Mouse (Mus musculus): ENCODE measurements around the gene Ly6g6c.

Gene Ly6g6c

DNA sequence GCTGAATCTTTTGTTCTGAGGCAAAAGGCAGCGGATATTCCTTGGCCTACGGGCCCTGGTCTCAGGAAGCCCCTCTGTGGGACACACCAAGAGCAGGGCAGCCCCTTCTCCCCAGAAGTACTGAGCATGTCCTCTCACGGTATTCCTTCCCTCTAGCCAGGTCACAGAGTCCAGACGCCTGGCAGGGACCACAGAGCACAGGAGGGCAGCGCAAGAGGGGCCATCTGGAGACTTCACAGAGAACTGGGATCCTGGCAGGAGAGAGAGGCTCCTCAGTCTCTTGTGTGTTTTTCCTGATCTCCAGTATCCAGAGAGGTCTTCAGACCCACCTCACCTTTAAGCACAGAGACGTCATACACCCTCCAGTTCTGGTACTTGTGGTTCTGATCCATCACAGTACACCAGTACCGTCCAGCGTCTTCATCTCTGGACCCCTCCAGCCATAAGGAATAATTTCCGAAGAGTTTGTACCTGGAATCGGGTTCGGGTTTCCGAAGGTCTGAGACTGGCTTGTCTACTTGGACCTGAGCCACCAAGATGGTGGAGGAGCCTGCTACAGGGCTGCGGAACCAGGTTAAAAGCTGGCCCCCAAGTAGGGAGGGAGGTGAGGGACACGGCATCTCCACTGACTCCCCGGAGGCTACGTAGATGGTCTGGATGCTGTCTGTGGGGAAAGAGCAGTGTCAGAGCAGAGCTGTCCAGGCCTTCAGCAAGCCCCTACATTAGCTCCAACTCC, 17.8 kb downstream of the Ly6g6c start:
- no peak for DNase-seq (ENCODE audit: low spot score in 2 of 2)

DNA sequence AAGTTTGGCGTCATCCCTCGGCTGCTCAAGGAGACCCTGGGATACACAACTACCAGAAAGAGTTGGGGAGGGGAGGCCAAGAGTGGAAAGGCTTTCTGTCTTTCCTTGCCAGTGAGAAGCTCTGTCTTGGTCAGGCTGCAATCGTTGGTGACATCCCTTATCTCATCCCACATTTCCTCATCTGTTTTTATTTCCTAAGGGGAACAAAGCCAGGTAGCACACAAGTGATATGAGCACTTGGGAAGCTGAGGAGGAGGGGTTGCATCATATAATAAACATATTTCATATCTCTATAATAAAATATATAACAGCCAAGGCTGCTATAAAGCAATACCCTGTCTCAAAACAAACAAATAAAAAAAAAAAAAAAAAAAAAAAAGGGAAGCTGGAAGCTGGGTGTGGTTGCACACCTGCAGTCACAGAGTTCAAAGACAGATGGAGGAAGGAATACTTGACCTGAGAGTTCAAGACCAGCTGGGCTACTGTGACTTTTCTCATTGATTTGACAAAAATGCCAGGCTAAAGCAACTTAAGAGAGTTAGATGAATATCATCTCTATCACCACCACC, 18.8 kb downstream of the Ly6g6c start:
- no peak for DNase-seq (ENCODE audit: low spot score in 2 of 2)

DNA sequence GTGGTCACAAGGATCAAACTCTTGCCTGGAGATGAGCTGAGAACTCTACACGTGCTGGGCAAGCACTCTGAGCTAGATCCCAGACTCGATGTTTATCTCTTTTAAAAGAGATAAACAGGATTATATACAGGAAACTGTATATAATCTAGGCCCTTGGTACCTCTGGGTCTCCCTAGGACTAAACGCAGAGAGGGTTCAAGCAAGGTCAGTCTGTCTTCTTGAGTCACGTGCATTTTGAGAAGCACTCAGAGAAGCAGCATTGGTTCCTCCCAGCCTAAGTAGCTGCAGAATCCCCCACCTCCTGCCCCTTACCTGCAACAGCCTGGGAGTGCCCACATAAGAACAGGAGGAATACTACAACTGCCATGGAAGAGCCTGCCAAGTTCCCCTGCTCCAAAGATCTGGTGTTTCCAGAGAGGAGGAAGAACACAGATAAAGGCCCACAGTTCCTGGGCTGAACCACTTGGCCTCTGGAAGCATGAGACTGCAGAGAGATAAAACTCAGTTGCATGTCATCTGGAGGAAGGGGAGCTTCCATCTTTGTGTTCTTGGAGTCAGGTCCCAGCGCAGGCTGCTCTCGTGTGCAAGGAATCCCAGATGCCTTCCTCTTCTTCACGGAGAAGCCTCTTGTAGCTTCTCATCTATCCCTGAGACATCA, 20.1 kb downstream of the Ly6g6c start, which contains the start of gene Ly6g6f:
TSS of gene Ly6g6f (minus strand) at position 403 of the 658 bp plus-strand sequence.
- DNase-seq (ENCODE audit: low spot score in 2 of 2) = no peak

DNA sequence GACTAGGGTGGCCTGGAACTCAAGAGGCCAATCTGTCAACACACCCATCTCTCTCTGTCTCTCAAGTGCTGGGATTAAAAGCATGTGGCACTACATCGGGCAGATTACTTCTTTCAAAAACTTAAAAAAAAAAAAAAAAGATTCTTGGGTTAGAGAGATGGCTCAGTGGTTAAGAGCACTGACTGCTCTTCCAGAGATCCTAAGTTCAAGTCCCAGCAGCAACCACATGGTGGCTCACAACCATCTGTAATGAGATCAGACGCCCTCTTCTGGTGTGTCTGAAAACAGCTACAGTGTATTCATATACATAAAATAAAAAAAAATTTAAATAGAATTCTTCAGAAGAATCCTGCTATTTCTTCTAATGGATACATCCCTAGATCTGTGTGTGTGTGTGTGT, 23.0 kb downstream of the Ly6g6c start:
- DNase-seq (ENCODE audit: low spot score in 2 of 2) = no peak

DNA sequence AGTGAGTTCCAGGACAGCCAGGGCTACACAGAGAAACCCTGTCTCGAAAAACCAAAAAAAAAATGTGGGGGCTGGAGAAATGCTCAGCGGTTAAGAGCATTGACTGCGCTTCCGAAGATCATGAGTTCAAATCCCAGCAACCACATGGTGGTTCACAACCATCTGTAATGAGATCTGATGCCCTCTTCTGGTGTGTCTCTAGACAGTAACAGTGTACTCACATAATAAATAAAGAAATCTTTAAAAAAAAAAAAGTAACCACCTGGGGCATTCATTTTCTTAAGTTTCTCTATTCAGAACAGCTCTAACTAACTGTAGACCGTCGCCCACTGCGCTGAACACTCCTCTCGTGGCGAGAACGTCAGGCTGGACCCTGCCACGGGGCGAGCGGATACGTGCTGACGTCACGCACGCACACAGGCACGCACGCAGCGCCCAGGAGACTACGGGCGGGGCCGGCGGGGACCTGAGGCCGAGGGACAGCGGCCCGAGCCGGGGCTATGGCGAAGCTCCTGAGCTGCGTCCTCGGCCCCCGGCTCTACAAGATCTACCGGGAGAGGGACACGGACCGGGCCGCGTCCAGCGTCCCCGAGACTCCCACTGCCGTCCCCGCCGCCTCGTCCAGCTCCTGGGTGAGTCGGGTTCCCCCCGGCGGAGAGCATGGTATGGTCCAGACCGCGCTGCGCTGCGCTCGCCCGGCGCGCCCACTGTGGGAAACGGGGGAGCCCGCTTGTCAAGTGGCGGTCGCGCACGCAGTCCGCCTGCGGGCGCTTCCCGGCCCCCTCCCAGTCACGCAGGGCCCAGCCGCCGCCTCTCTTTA, 23.8 kb downstream of the Ly6g6c start, which contains the start of gene Abhd16a:
TSS of gene Abhd16a (plus strand) at position 439 of the 820 bp plus-strand sequence.
- peak; percentile 95 to 98 for DNase-seq (ENCODE audit: low spot score in 2 of 2)

DNA sequence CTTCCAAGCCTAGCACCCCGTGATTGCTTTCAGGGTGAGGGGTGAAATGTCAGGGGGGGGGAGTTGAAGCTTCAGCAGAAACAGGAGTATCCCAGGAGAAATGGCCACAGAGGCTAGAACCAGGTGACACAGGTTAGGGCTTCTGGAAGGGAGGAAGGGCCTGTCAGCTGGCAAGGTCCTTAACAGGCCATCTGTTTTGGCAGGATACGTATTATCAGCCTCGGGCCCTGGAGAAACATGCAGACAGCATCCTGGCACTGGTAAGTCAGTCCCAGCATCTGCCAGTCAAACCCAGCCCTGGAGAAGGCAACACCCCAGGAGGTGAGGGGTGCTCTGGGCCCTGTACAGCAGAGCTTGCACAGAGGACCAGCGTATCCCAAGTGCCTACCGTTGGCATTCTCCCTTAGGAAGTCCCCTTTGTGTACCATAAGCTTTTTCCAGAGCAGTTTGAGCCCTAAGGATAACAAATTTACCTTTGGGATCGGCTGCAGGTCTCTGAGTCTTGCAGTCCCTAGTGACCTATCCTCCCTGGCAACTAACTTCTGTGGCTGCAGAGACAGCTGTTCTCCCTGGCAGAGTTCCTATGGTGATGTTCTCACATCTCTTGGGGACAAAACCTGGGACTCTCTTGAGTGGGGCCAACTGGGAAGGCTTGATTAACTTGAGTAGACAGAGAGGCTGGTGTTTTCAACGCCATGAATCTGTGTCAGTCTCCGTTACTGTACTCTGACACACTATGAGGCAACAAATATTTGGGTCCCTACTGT, 25.2 kb downstream of the Ly6g6c start:
- peak; percentile 56 to 72 for DNase-seq (ENCODE audit: low spot score in 2 of 2)

DNA sequence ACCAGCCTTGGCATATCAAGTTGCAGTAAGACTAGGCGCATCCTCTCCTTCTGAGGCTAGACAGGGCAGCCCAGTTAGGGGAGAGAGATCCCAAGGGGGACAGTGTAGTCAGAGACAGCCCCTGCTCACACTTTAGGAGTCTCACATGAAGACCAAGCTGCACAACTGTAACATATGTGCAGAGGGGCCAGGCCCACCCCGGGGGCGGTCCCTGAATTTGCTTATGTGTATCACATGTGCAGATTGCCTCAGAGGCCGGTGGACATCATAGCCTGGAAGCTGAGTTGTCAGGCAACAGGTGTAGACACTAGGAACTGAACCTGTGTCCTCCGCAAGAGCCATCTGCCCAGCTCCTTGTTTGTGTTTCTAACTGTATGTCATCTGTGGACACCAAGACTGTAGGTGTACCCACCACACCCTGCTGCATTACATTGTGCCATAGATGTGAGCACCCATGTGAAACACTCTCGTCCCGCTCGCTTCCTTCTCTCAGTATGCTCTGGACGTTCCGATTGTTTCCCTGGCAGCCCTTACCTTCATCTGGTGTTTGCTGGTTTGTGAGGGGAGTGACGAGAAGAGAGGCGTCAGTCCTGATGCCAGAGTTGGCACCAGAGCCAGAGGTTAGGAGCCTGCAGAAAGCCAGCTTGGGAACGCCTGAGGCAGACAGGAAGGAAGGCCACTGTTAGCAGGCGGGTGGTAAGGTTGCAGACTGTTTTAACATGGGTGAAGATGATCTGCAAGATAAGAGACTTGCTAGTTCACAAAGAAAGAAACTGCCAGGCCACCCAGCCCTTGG, 27.4 kb downstream of the Ly6g6c start:
- no peak for DNase-seq (ENCODE audit: low spot score in 2 of 2)

DNA sequence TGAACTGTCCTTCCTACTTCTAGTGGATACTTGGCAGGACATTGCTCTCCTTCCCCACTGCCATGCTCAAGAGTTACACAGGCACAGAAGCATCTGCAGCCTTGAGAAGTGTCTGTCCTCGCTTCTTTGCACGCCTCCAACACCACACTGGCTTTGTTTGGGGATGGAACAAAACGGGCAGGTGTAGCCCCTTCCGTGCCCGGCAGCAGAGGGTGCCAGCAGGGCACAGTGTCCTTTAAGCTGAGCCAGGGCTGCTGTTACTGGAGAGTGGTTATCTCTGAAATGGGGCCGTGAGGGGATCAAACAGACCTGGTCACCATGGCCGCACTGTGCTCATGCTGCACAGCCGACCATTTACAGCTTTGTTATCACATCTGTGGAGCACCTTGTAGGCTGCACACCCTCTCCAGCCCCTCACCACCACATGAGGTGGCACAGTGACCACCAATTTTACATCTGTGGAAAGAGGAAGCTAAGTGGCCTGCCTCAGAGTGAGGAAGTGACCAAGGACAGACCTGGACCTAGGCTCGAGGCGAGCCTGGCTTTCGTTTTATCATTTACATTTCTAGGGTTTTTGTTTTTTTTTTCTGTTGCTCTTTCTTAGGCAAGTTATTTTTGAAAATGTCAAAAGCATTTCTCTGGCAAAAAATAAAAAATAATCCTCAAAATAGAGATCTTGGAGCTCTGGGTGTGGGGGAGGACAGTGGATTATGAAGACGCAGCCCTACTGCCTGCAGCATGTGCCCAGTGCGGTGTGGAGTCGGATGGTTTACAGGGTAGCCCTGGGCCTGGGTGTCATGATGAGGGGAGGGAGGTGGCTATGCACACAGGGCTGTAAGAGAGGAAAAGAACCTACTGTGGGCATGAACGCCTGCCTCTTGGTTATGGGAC, 29.5 kb downstream of the Ly6g6c start:
- no peak for DNase-seq (ENCODE audit: low spot score in 2 of 2)

DNA sequence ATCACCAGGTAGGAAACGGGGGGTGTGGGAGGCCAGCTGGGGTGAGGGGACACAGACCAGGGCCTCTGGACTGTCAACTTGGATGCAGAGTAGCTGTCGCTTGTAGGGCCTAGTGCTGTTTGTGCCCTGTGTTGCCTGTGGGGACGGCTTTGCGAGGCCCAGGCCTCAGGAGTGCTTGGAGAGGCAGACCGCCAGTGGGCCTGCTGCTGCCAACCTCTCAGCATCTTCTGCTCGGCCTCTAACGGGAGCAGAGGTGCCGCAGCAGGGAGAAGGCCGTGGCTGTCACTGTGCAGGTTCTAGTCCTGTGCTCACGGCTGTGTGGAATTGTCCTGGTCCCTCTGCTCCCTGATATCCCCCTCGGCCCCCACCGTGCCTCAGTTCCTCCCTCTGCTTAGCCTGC, 31.4 kb downstream of the Ly6g6c start:
- no peak for DNase-seq (ENCODE audit: low spot score in 2 of 2)

DNA sequence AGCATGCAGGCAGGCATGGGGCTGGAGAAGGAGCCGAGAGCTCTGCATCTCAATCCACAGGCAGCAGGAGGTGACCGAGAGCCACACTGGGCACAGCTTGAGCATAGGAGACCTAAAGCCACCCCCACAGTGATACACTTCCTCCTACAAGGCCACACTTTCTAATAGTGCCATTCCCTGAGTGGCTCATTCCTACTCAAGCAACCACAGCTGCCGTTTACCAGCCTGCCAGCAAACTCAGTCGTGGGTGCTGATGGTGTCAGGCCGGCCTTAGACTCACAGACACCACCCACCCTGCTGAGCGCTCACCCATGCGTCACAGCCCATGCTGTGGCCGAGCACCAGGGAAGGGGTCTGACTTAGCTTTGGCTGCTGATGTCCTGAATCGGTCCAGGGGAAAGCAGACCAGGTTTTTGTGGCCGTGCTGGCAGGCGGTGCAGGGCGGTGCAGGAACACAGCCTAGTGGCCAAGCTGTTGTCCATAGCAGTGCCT, 32.0 kb downstream of the Ly6g6c start:
- peak in 1 of 2 experiments; percentile 72 for DNase-seq (ENCODE audit: low spot score in 2 of 2)

DNA sequence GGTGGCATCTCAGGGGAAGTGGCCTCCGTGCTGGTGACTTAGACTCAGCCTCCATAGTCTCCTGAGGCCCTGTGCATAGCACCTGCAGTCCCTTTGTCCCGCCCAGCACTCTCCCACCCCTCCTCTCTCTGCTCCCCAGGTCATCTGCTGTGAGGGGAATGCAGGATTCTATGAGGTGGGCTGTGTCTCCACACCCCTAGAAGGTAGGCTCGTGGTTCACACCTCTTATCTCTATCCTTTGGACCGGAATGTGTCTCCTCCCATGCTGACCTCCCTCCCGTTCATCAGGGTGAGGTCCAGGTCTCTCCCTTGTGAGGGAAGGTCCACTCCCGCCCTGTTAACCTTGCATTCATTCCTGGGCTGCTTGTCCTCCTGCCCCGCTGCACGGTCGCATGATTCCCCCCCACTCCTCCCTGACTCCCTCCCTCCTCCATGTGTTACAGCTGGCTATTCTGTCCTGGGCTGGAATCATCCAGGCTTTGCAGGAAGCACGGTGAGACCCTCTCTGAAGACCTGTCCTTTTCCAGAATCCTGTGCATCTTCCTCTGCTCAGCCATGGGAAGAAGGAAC, 35.1 kb downstream of the Ly6g6c start:
- no peak for DNase-seq (ENCODE audit: low spot score in 2 of 2)

DNA sequence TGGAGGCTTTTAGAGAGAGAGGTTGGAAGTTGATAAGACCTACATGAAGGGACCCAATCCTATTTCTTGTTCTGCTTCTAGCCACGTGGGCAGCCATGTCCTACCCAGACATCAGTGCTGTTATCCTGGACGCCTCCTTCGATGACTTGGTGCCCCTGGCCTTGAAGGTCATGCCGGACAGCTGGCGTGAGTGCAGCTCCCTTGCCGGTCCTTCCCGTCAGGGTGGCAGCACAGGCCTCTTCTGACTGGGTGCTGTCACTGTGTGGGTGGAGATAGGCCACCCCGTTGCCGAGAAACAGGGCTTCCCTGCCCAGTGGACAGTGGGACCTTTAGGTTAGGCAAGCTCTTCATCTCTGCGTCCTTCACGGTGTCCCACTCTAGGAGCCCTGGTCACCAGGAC, 36.0 kb downstream of the Ly6g6c start:
- no peak for DNase-seq (ENCODE audit: low spot score in 2 of 2)

DNA sequence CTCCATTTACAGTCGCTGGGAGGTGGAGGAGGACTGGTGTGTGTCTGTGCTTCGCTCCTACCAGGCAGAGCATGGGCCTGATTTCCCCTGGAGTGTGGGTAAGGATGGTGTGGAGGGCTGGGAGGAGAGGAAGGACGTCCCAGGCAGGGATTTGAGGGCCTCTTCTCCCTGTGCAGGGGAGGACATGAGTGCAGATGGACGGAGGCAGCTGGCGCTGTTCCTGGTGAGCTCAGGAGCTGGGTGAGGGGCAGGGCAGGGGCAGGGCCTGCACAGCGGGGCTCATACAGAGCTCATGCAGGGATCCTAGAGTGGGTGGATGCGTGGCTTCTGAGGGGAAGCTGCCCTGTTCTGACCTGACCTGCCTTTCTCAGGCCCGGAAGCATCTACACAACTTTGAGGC, 37.1 kb downstream of the Ly6g6c start:
- DNase-seq (ENCODE audit: low spot score in 2 of 2) = no peak

DNA sequence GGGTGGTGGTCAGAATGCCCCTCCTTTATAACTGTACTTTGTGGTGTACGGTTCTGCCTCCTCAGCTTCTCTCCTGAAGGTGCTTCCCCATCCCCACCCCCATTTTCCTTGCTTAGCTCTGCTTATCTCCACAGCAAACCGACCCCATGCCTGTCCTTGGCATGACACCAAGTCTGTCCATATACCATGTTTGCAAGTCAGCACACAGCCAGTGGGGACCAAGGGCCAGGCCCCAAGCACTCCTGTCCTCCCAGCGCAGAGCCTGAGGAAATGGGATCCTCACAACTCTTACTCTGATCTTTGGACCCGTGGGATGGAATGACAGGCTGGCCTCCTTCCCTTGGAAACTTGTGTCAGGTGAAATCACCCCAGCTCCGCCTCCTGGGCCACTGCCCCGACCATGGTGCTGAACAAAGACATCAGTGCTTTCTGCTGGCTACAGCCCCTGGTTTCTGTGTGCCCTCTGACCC, 38.1 kb downstream of the Ly6g6c start:
- peak; percentile 50 to 52 for DNase-seq (ENCODE audit: low spot score in 2 of 2)

DNA sequence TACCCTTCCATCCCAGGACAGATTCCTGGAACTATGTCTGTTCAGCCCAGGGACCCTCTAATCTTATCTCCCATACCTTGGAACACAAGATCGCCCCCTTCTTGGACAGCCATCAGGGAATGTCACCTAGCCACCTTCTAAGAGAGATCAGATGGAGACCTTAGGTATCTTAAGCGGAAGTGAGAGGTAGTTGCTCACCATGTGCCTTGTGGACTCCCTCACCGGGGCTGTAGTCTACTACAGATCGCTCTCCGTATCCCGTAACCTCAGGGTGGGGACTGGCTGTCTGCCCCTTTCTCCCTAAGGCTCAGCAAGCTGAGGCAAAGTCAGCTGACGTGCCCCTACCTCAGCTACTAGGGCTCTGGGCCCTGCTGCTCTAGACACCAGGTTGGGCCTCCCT, 38.9 kb downstream of the Ly6g6c start:
- DNase-seq (ENCODE audit: low spot score in 2 of 2) = peak in 1 of 2 experiments; percentile 45

DNA sequence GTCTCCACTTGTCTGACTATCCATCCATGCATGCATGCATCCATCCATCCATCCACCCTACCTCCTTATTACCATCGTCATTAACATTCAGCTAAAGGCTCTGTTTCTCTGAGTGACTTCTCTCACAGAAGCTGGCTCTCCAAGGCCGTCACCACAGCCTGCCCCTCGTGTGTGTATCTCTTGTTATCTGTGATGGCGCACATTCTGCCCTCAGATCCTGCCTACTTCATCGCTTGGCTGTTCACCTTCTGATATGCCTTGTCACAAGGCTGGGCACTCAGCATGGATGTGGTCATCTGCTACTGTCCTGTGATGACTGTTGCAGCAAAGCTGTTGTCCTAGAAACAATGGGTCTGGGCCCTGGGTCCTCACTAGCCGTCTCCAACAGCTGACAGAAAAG, 39.6 kb downstream of the Ly6g6c start:
- DNase-seq (ENCODE audit: low spot score in 2 of 2) = peak; percentile 36 to 57

DNA sequence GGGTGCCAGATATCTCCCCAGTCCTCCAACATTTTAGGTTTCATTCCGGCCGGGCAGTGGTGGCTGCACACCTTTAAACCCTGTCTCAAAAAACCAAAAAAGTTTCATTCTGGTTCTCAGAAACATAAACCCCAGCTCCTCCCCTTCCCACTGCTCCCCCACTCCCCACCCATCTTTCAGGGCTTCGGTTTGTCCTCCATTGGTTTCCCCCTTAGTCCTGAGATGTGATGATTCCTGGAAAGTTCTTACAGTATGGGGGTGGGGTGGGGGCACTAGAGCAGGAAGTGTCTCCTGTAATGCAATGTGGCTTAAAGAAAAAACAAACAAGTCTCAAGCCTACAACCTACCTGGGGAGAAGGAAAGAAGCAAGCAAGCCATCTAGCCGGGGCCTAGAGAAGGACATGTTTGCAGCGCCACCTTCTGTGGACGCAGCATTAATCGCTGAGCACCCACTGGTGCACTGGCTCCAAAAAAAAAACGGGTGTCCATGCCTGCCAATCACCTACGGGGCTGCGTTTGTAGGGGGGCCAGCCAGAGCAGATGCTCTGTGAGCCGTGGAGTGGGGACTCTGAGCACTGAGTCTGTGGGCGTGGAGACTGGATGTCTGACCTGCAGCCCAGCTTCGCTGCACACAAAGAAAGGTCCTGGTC, 40.7 kb downstream of the Ly6g6c start:
- DNase-seq (ENCODE audit: low spot score in 2 of 2) = peak; percentile 26 to 66

DNA sequence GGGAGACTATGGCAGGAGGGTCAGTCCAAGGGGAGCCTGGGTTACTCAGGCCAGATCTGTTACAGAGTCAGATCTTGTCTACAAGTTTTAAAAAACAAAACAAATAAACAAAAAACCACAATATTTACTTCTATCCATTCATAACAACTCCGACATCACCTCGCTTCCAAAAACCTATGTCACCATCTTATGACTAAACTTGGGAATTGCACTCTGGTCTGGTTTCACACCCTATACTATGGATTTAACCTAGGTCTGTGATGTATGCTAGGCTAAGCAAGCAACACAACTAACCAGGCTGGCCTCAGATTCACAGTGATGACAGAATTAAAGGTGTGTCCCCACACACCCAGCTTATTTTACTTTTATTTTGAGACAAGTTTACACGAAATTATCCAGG, 41.3 kb downstream of the Ly6g6c start:
- no peak for DNase-seq (ENCODE audit: low spot score in 2 of 2)
